Mouse (Mus musculus) limb, embryonic 14.5 days (tissue): ENCODE results near the gene D10Wsu102e. TPM values are rescaled to one million over a fixed set of nuclear protein-coding genes. Genes with fewer than 3 reads are reported as not detected.

Source experiments
- ATAC-seq: fragments of 200-750 bp; cut with Nextera tagmentation; 2 replicates; pipeline ENCODE4 v1.8.0; 2017; ENCODE audit warnings: low read depth, moderate number of reproducible peaks, moderate TSS enrichment; ENCODE audit not compliant: low FRiP score
- DNase-seq: peaks from one replicate; pipeline ENCODE4 v3.0.0-alpha.2; 2015; ENCODE audit warnings: low spot score
- H3K27ac ChIP-seq: fragments of 300-500 bp; sonication (generic); replicated peaks from 2 replicates; pipeline ENCODE4 v1.5.1; 2014; ENCODE audit warnings: low read depth, mild to moderate bottlenecking, low read length, moderate library complexity, mixed read lengths
- H3K27me3 ChIP-seq: fragments of 300-500 bp; sonication (generic); 2 replicates; pipeline ENCODE4 v1.6.1; 2014; ENCODE audit warnings: low read length, mixed read lengths; ENCODE audit not compliant: control insufficient read depth, insufficient read depth
- H3K36me3 ChIP-seq: fragments of 300-500 bp; sonication (generic); 2 replicates; pipeline ENCODE4 v1.6.1; 2014; ENCODE audit warnings: mild to moderate bottlenecking, low read length, moderate library complexity, mixed read lengths; ENCODE audit not compliant: control insufficient read depth, insufficient read depth
- H3K4me1 ChIP-seq: fragments of 300-500 bp; sonication (generic); 2 replicates; pipeline ENCODE4 v1.6.1; 2014; ENCODE audit warnings: antibody characterized with exemption, low read length, mixed read lengths; ENCODE audit not compliant: control insufficient read depth, insufficient read depth
- H3K4me2 ChIP-seq: fragments of 300-500 bp; sonication (generic); replicated peaks from 2 replicates; pipeline ENCODE4 v1.6.1; 2014; ENCODE audit warnings: low read depth, mild to moderate bottlenecking, low read length, moderate library complexity; ENCODE audit not compliant: severe bottlenecking
- H3K4me3 ChIP-seq: fragments of 300-500 bp; sonication (generic); replicated peaks from 2 replicates; pipeline ENCODE4 v1.5.1; 2014; ENCODE audit warnings: low read length
- H3K9ac ChIP-seq: fragments of 300-500 bp; sonication (generic); 2 replicates; pipeline ENCODE4 v1.6.1; 2014; ENCODE audit warnings: mild to moderate bottlenecking, low read depth, low read length, moderate library complexity; ENCODE audit not compliant: severe bottlenecking
- H3K9me3 ChIP-seq: fragments of 300-500 bp; sonication (generic); 2 replicates; pipeline ENCODE4 v1.6.1; 2016; ENCODE audit warnings: low read length; ENCODE audit not compliant: control insufficient read depth
- POLR2A ChIP-seq: fragments of 200-500 bp; IDR thresholded peaks from 2 replicates; pipeline ENCODE4 v1.8.0; 2012; ENCODE audit warnings: inconsistent platforms, mild to moderate bottlenecking, moderate library complexity, borderline replicate concordance; ENCODE audit not compliant: insufficient read depth, insufficient read length; ENCODE audit errors: extremely low read depth
- WGBS: fragments of 180-500 bp; shearing (Covaris S2); extraction: QIAGEN DNeasy Blood & Tissue Kit; methylation state at CpG from one replicate; pipeline ENCODE4 v1.1.7; 2014; 5-methylcytosine and 5-hydroxymethylcytosine counted together
- polyA plus RNA-seq, 2 experiments: library from polyadenylated mRNA; depleted of rRNA in 1 of 2; stranded (reverse) in 1 of 2; unstranded in 1 of 2; fragments of >200 nt; fragmentation: Nextera tagmentation in 1 of 2; extraction: Ambion mirVana in 1 of 2; gene quantifications; 2 replicates each; pipeline versions ENCODE4 v1.2.1 to v1.2.3; 2012 to 2014

Gene D10Wsu102e
- polyA plus RNA-seq, 2 experiments: 0.63 to 0.64 TPM

DNA sequence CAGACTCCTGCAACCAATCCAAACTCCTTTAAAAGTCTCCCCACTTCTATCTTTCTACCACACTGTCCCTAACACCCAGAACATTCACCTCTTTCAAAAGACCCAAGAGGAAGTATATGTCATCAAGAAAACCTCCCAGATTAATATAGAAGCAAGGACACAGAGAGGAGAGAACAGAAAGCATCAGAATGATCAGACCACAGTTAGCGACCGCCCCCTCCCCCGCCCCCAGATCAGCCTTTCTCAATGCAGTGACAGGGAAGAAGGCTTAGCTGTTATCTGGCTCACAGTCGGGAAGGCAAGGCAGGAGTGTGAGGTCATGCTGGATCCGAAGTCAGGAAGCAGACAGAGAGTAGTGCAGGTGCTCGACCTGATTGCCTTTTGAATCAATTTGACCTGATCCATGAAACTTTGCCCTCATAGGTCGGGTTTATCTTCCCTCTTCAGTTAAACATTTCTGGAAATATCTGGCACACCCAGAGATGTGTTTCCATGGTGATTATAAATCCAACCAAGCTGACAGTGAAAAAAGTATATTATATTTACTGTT is 37.4 kb upstream of the D10Wsu102e start:
- WGBS: 50% methylated on average over 7 of the region's 7 CpGs

DNA sequence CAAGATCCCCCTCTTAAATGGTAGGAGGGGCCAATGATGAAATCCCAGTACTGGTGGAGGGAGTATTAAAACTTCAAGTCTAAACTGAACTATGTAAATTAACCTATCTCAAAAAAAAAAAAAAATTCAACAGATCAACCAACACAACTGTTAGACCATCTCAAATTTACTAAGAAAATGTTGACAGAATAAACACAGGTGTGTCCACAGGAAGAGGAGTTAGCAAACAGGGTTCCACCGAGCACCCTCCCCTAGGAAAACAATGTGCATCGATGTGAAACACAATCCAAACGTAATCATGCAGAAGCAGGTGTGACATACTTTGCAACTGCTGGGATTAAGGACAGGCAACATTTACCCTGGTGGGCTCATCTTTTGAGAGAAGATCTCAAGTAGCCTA is 35.1 kb upstream of the D10Wsu102e start:
- WGBS: 90% methylated on average over 3 of the region's 3 CpGs
- DNase-seq (no peak), ATAC-seq (no peak)
- no peaks in the 10 kb centered on the region for H3K27me3 ChIP-seq
- H3K4me3 ChIP-seq: no peak overlapping the region
- no peak overlapping the region for H3K27ac ChIP-seq
- H3K9me3 ChIP-seq: no peaks in the 10 kb centered on the region
- H3K4me2 ChIP-seq: no peak overlapping the region
- H3K4me1 ChIP-seq: no peaks in the 10 kb centered on the region
- H3K9ac ChIP-seq: no peak overlapping the region
- no peak for TF ChIP-seq POLR2A
- no peaks in the 10 kb centered on the region for H3K36me3 ChIP-seq

More for the DNA sequence above, 37.4 kb upstream of the D10Wsu102e start:
- H3K27ac ChIP-seq: no peak overlapping the region
- no peak overlapping the region for H3K4me2 ChIP-seq
- H3K27me3 ChIP-seq: no peaks in the 10 kb centered on the region
- no peaks in the 10 kb centered on the region for H3K36me3 ChIP-seq
- H3K4me3 ChIP-seq: no peak overlapping the region
- no peak for DNase-seq
- no peak overlapping the region for H3K9ac ChIP-seq
- no peaks in the 10 kb centered on the region for H3K4me1 ChIP-seq
- ATAC-seq: no peak
- TF ChIP-seq POLR2A: no peak
- no peaks in the 10 kb centered on the region for H3K9me3 ChIP-seq

GRCm38 (mm10) chr10:83325903-83326302 is 34.1 kb upstream of the D10Wsu102e start:
- Histone ChIP-seq H3K9ac (no peak overlapping the region), H3K4me2 (no peak overlapping the region), H3K9me3 (no peaks in the 10 kb centered on the region), H3K4me1 (no peaks in the 10 kb centered on the region), H3K27ac (no peak overlapping the region), H3K4me3 (no peak overlapping the region), H3K36me3 (no peaks in the 10 kb centered on the region), H3K27me3 (no peaks in the 10 kb centered on the region)
- no peak for DNase-seq
- TF ChIP-seq POLR2A: no peak
- WGBS: 86% methylated on average over 1 of the region's 1 CpGs
- ATAC-seq: no peak

GRCm38 (mm10) chr10:83326648-83327285 is 33.3 kb upstream of the D10Wsu102e start:
- no peak for TF ChIP-seq POLR2A

GRCm38 (mm10) chr10:83328791-83329190 is 31.2 kb upstream of the D10Wsu102e start:
- ATAC-seq: no peak
- TF ChIP-seq POLR2A: no peak
- no peak overlapping the region for H3K4me3 ChIP-seq
- no peaks in the 10 kb centered on the region for H3K36me3 ChIP-seq
- no peak for DNase-seq
- H3K4me2 ChIP-seq: no peak overlapping the region
- 68% methylated on average over 5 of the region's 5 CpGs for WGBS
- H3K9me3 ChIP-seq: no peaks in the 10 kb centered on the region
- H3K9ac ChIP-seq: no peak overlapping the region
- no peaks in the 10 kb centered on the region for H3K4me1 ChIP-seq
- H3K27ac ChIP-seq: no peak overlapping the region
- 0 out of 2 replicates have a peak, but pooled peaks cover under 1% of the 10 kb centered on the region for H3K27me3 ChIP-seq

More at GRCm38 (mm10) chr10:83326648-83327285, 33.3 kb upstream of the D10Wsu102e start:
- no peaks in the 10 kb centered on the region for H3K27me3 ChIP-seq
- H3K4me3 ChIP-seq: no peak overlapping the region
- H3K4me2 ChIP-seq: no peak overlapping the region
- H3K36me3 ChIP-seq: no peaks in the 10 kb centered on the region
- no peak overlapping the region for H3K9ac ChIP-seq
- H3K4me1 ChIP-seq: no peaks in the 10 kb centered on the region
- DNase-seq (no peak), ATAC-seq (no peak)
- WGBS: 91% methylated on average over 14 of the region's 14 CpGs
- H3K9me3 ChIP-seq: no peaks in the 10 kb centered on the region
- H3K27ac ChIP-seq: no peak overlapping the region
